Mouse (Mus musculus) hindbrain, embryonic 12.5 days (tissue): ENCODE data around the gene Fut2. TPM values are rescaled to one million over a fixed set of nuclear protein-coding genes. Genes with fewer than 3 reads are reported as not detected.

Experiments used
- ATAC-seq: fragments of 200-750 bp; cut with Nextera tagmentation; 2 replicates; pipeline ENCODE4 v1.8.0; 2017; ENCODE audit warnings: moderate TSS enrichment; ENCODE audit not compliant: low FRiP score
- H3K27ac ChIP-seq: fragments of 300-500 bp; sonication (generic); 2 replicates; pipeline ENCODE4 v1.5.1; 2016; ENCODE audit warnings: mild to moderate bottlenecking
- H3K27me3 ChIP-seq: fragments of 300-500 bp; sonication (generic); 2 replicates; pipeline ENCODE4 v1.6.1; 2016; ENCODE audit warnings: mild to moderate bottlenecking
- H3K36me3 ChIP-seq: fragments of 300-500 bp; sonication (generic); 2 replicates; pipeline ENCODE4 v1.6.1; 2016; ENCODE audit warnings: mild to moderate bottlenecking
- H3K4me1 ChIP-seq: fragments of 300-500 bp; sonication (generic); 2 replicates; pipeline ENCODE4 v1.6.1; 2016
- H3K4me2 ChIP-seq: fragments of 300-500 bp; sonication (generic); replicated peaks from 2 replicates; pipeline ENCODE4 v1.6.1; 2016; ENCODE audit warnings: mild to moderate bottlenecking
- H3K4me3 ChIP-seq: fragments of 300-500 bp; sonication (generic); 2 replicates; pipeline ENCODE4 v1.5.1; 2016; ENCODE audit warnings: mild to moderate bottlenecking
- H3K9ac ChIP-seq: fragments of 300-500 bp; sonication (generic); 2 replicates; pipeline ENCODE4 v1.6.1; 2016; ENCODE audit warnings: mild to moderate bottlenecking, moderate library complexity
- H3K9me3 ChIP-seq: fragments of 300-500 bp; sonication (generic); replicated peaks from 2 replicates; pipeline ENCODE4 v1.6.1; 2016; ENCODE audit warnings: mild to moderate bottlenecking
- WGBS: fragments of 180-500 bp; shearing (Covaris S2); methylation state at CpG from one replicate; pipeline ENCODE4 v1.1.7; 2016; 5-methylcytosine and 5-hydroxymethylcytosine counted together
- polyA plus RNA-seq: library from polyadenylated mRNA; unstranded; fragments of >200 nt; fragmentation: Nextera tagmentation; extraction: Ambion mirVana; gene quantifications from 2 replicates; pipeline ENCODE4 v1.2.1, GENCODE M21; 2016

Gene Fut2
- polyA plus RNA-seq, 1 experiment from 2014 or later = 0.37 TPM

- peaks cover 28% of the 10 kb centered on the region for H3K27me3 ChIP-seq
- peaks cover 46% of the 10 kb centered on the region for H3K4me1 ChIP-seq
- under 1% methylated on average over 20 of the region's 20 CpGs for WGBS
- peak; percentile 9 for ATAC-seq
- no peaks in the 10 kb centered on the region for H3K9me3 ChIP-seq
- H3K27ac ChIP-seq = peak overlapping the region; percentile 68; the same call in 1 of the 2 replicates
- H3K9ac ChIP-seq = peak overlapping the region; percentile 67
- no peaks in the 10 kb centered on the region for H3K36me3 ChIP-seq
- H3K4me3 ChIP-seq = peak overlapping the region; percentile 45
- peak overlapping the region; percentile 68 for H3K4me2 ChIP-seq
These were observed 34.3 kb upstream of the Fut2 start for GRCm38 (mm10) chr7:45700301-45701015.

DNA sequence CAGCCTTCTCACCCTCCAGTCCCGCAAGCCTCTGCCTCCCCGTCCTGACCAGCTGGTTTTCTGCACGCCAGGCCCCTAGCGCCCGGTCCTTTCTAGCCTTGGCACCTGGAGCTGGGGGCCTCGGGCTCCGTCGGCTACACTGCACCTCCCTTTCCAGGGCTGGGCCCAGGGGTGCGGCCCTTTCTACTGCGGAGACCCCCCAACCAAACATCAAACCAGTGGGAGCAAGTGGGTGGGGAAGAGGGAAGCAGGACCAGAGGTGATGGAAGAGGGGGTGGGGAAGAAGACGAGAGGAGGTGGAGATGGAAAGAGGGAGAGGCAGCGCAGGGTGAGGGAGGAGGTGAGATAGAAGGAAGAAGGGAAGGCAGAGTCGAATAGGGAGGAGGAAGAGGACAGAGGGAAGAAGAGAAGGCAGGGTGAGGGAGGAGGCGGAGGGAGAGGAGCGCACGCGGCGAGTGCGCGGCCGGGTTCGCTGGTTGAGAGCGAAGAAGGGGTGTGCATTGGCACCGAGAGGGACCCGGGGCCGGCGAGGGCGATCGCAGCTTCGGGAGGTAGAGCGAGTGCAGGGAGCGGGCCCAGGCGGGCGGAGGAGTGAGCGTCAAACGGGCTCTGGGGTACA lies 33.4 kb upstream of the Fut2 start, which contains the start of gene Car11:
Gene Car11, plus strand, starts transcription at position 321 of the 619 bp plus-strand sequence.
- WGBS = 2% methylated on average over 36 of the region's 36 CpGs
- H3K36me3 ChIP-seq = no peaks in the 10 kb centered on the region
- H3K4me2 ChIP-seq = peak within 1 kb of the TSS; percentile 68
- H3K4me1 ChIP-seq = peaks cover 45% of the 10 kb centered on the region
- H3K27ac ChIP-seq = peak within 1 kb of the TSS; percentile 68
- H3K4me3 ChIP-seq = peak within 1 kb of the TSS; percentile 45
- peak within 1 kb of the TSS; percentile 67 for H3K9ac ChIP-seq
- ATAC-seq = no peak
- peaks cover 28% of the 10 kb centered on the region for H3K27me3 ChIP-seq
- no peaks in the 10 kb centered on the region for H3K9me3 ChIP-seq

DNA sequence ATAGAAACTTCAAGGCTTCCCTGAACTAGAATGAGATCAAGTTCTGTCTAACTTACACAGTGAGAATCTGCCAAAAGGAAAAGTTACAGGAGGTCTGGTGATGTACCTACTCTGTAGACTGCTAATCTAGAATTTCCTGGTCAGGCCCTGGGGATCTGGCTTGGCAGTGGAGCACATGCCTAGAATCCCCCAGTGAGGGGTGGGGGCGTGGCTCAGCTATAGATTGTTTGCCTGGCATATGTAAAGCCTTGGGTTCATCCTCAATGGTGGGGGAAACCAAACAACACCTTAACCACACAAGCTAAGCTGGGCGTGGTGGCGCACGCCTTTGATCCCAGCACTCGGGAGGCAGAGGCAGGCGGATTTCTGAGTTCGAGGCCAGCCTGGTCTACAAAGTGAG lies 31.7 kb upstream of the Fut2 start:
- ATAC-seq = no peak
- Histone ChIP-seq H3K27me3 (peaks cover 29% of the 10 kb centered on the region), H3K36me3 (no peaks in the 10 kb centered on the region), H3K9me3 (no peaks in the 10 kb centered on the region), H3K4me1 (peaks cover 35% of the 10 kb centered on the region), H3K4me3 (no peak overlapping the region), H3K27ac (no peak overlapping the region), H3K9ac (no peak overlapping the region), H3K4me2 (no peak overlapping the region)
- 90% methylated on average over 6 of the region's 7 CpGs for WGBS

DNA sequence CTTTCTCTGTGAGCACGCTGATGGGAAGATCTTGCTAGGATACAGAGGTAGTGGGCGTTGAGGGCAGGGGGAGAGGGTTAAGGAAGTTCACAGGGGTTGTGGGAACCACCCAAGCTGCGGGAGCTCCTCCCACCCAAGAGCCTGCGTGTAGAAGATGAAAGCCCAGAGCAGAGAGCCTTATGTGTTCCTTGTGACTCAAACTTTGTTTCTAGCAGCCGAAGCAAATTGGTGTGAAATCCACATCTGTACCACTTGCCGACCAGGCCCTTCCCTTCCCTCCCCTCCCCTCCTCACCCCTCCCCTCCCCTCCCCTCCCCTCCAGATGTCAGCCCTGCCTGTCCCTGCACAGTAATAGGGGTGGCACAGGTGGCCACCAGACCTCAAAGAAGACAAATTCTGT lies 28.9 kb upstream of the Fut2 start:
- no peak overlapping the region for H3K4me3 ChIP-seq
- WGBS = 8% methylated on average over 6 of the region's 6 CpGs
- H3K27ac ChIP-seq = no peak overlapping the region
- H3K9me3 ChIP-seq = no peaks in the 10 kb centered on the region
- H3K27me3 ChIP-seq = peaks cover 33% of the 10 kb centered on the region
- H3K4me1 ChIP-seq = peaks cover 14% of the 10 kb centered on the region
- no peak overlapping the region for H3K9ac ChIP-seq
- peak; percentile 24 for ATAC-seq
- H3K36me3 ChIP-seq = no peaks in the 10 kb centered on the region
- H3K4me2 ChIP-seq = no peak overlapping the region

DNA sequence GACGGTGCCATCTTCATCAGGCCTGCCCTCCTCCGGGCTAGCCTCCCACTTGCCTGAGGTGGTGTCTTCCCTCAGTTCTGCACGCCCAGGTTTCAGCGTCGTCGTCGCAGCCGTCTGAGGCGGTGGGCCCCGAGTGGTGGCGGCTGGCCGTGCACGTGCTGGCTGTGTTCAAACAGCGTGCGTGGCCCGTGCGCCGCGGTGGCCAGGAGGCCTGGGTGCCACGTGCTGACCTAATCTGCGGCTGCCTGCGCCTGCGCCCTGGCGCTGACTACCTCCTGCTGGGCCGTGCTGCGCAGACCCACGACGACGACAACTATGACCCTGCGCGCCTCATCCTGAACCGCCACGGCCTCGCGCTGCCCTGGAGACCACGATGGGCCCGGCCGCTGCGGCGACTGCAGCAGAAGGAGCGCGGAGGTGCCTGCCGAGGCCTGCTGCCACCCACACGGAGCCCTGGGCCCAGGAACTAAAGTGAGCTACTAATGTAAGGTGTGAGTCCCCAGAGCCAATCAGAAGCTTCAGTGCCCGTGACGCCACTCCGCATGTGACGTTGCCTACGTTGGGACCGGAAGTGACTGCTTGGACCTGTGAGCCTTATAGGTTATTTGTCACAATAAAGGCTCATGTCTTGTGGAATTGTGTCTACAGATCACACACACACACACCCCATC lies 27.9 kb upstream of the Fut2 start, which contains the start of gene Sec1:
Gene Sec1, minus strand, starts transcription at position 482 of the 671 bp plus-strand sequence.
- Histone ChIP-seq H3K9ac (no peak within 1 kb of the TSS), H3K4me3 (no peak within 1 kb of the TSS), H3K27ac (no peak within 1 kb of the TSS; the same call in 1 of the 2 replicates), H3K27me3 (peaks cover 27% of the 10 kb centered on the region), H3K36me3 (no peaks in the 10 kb centered on the region), H3K9me3 (no peaks in the 10 kb centered on the region), H3K4me1 (peaks cover 5% of the 10 kb centered on the region; the same call in 1 of the 2 replicates), H3K4me2 (no peak within 1 kb of the TSS)
- no peak for ATAC-seq
- WGBS = 89% methylated on average over 50 of the region's 50 CpGs

DNA sequence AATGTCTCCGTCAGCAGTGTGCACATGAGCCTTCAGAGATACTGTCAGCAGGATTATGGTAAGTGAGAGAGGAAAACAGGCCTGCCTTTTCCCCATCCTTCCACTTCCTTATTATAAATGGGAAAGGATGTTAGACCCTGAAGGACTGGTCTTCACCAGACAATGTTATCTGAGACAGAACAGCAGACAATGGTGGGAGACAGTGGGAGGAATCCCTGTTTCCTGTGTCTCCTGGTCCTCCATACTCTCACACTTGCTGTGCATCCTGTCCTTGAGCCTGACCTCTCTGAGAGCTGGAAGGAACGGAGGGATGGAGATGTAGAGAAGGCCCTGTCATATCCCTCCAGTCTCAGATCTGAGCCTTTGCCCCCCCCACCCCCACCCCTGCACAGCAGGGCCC lies 26.2 kb upstream of the Fut2 start:
- H3K4me1 ChIP-seq = peaks cover 5% of the 10 kb centered on the region; the same call in 1 of the 2 replicates
- no peak overlapping the region for H3K4me3 ChIP-seq
- no peaks in the 10 kb centered on the region for H3K36me3 ChIP-seq
- no peaks in the 10 kb centered on the region for H3K9me3 ChIP-seq
- H3K4me2 ChIP-seq = no peak overlapping the region
- ATAC-seq = no peak
- 81% methylated on average over 2 of the region's 2 CpGs for WGBS
- H3K27me3 ChIP-seq = peaks cover 18% of the 10 kb centered on the region
- no peak overlapping the region for H3K9ac ChIP-seq
- no peak overlapping the region for H3K27ac ChIP-seq

GRCm38 (mm10) chr7:45689800-45690199 lies 23.6 kb upstream of the Fut2 start:
- Histone ChIP-seq H3K4me3 (no peak overlapping the region), H3K36me3 (no peaks in the 10 kb centered on the region), H3K27me3 (peaks cover 22% of the 10 kb centered on the region), H3K9me3 (no peaks in the 10 kb centered on the region), H3K27ac (no peak overlapping the region), H3K9ac (no peak overlapping the region), H3K4me2 (no peak overlapping the region), H3K4me1 (peaks cover 12% of the 10 kb centered on the region)
- 70% methylated on average over 11 of the region's 11 CpGs for WGBS
- ATAC-seq = no peak

DNA sequence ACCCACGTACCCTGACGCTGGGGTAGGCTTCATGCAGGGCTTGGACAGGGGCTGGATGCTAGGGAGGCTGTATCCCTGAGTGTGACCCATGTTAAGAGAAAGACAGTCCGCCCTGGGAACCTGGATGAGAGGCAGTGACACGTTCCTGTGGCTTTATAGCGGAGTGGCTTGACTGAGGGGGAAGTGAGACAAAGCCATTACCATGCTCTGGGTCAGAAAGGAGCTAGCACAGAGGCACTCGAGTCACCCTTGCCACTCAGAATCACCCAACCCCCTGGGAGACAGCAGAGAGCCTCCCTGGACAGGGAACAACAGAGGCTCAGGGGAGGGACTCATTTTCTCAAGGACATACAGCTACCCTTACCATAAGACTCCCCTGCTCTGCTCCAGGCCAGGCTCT lies 22.9 kb upstream of the Fut2 start:
- peaks cover 12% of the 10 kb centered on the region for H3K4me1 ChIP-seq
- H3K36me3 ChIP-seq = no peaks in the 10 kb centered on the region
- 69% methylated on average over 6 of the region's 6 CpGs for WGBS
- no peak overlapping the region for H3K4me2 ChIP-seq
- no peak overlapping the region for H3K4me3 ChIP-seq
- ATAC-seq = no peak
- H3K27ac ChIP-seq = no peak overlapping the region
- H3K9me3 ChIP-seq = no peaks in the 10 kb centered on the region
- peaks cover 22% of the 10 kb centered on the region for H3K27me3 ChIP-seq
- no peak overlapping the region for H3K9ac ChIP-seq

DNA sequence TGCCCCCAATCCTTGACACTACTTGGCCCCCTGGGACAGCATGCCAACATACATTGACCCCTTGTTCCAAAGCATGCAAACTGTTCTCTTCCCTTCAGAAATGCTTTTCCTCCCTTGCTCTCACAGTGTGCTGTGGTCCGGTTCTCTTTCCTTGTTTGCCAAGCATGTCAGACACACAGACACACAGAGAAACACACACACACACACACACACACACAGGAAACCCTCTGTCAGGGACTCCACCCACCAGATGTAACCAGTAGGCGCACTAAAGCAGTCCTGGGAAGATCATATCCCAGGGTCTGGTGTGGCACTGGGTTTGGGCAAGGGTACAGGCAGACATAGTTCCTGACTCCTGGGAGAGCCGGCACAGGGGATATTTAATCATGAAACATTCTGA lies 20.6 kb upstream of the Fut2 start:
- Histone ChIP-seq H3K4me3 (no peak overlapping the region), H3K36me3 (no peaks in the 10 kb centered on the region), H3K27ac (no peak overlapping the region), H3K9ac (no peak overlapping the region), H3K9me3 (no peaks in the 10 kb centered on the region), H3K4me1 (peaks cover 20% of the 10 kb centered on the region), H3K4me2 (no peak overlapping the region), H3K27me3 (peaks cover 24% of the 10 kb centered on the region)
- WGBS = 58% methylated on average over 3 of the region's 3 CpGs
- no peak for ATAC-seq

- H3K9me3 ChIP-seq = no peaks in the 10 kb centered on the region
- peaks cover 22% of the 10 kb centered on the region for H3K27me3 ChIP-seq
- H3K4me2 ChIP-seq = no peak overlapping the region
- no peaks in the 10 kb centered on the region for H3K36me3 ChIP-seq
- no peak overlapping the region for H3K27ac ChIP-seq
- no peak overlapping the region for H3K4me3 ChIP-seq
- WGBS = 52% methylated on average over 10 of the region's 10 CpGs
- no peak for ATAC-seq
- no peak overlapping the region; the same call in 1 of the 2 replicates for H3K9ac ChIP-seq
- H3K4me1 ChIP-seq = peaks cover 20% of the 10 kb centered on the region
These were observed 19.6 kb upstream of the Fut2 start for GRCm38 (mm10) chr7:45685811-45686210.

GRCm38 (mm10) chr7:45683396-45684050 lies 17.3 kb upstream of the Fut2 start, which contains the start of gene Ntn5:
Ntn5 (plus strand) TSS chr7:45684022.
- no peak within 1 kb of the TSS for H3K4me2 ChIP-seq
- peaks cover 20% of the 10 kb centered on the region for H3K4me1 ChIP-seq
- H3K9ac ChIP-seq = no peak within 1 kb of the TSS
- no peaks in the 10 kb centered on the region for H3K9me3 ChIP-seq
- H3K27ac ChIP-seq = 0 out of 2 replicates have a peak within 1 kb of the TSS, but pooled peaks have one; percentile 68
- no peaks in the 10 kb centered on the region for H3K36me3 ChIP-seq
- WGBS = 73% methylated on average over 7 of the region's 7 CpGs
- no peak within 1 kb of the TSS for H3K4me3 ChIP-seq
- no peak for ATAC-seq
- peaks cover 11% of the 10 kb centered on the region; the same call in 1 of the 2 replicates for H3K27me3 ChIP-seq
